Mouse (Mus musculus): Measurements from ENCODE around the gene Jak2.

Jak2 gene

DNA sequence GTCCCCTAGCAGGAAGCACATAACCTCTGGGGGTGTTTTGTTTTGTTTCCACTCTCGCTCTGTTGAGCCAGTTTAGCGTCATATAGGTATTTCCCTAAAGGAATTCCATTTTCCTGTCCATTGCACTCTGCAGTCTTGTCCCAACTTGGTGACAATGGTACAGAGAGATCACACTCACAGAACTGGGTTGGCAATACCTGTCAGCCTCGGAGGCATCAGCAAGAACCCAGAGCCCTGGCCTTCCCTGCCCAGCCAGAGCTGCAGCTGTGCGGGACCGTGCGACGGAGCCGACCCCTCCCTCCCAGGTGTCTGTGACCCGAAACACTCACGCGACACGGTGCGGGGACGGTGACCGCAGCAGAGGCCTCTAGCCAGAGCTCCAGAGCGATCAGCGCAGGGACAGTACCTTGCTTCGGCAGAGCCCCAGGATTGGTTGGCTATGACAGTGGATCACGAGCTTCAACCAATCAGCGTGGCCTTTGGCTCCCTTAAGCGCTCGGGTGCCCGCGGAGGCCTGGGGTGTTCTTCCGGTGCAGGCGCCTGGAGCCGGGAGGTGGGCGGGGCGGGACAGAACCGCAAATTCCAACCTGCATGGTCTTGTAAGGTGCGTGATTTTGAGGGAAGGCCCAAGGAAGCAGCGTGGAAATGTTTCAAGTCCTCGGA, 110.0 kb downstream of the Jak2 start:
- DNase-seq (ENCODE audit: inconsistent ontology term): peak; percentile 94

DNA sequence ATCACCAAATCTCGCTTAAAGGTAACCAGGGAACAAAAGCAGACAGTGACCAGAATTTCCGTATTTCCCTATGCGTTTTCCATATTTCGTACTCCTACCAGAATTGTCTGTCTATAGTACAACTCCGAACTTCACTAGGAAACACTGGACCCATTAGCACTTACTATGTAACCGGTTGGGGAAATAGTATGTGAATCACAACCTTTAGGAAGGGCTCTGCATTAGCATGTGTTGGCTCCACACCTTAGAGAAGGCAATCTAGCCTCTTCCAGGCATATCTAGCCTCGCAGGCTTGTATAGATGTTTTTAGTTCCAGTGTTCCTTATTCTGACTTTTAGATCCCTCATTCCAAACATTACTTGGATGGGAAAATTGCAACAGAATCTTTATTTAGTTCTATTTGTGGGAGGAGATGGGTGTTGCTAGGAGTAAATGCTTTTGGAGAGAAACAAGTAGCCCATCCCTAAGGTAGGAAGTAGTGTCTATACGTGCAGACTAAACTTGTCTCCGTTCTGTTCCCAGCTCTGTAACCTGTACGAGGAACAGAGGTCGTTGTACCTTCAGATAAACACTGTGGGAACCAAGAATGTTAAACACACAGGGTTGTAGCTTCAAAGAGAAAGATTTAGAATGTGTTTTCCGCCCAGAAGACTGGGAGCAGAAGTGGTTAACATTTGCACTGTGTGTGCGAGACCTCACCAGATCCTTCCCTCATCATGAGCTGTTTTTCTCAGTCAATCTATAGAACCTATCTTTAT, 110.7 kb downstream of the Jak2 start:
- DNase-seq (ENCODE audit: inconsistent ontology term): no peak

Measured in Muller cell, postnatal 12 days (primary cell).